Mouse (Mus musculus) cortical plate, adult 2 months (tissue): Measurements from ENCODE around the gene Fam160b1.

Experiments
- CTCF ChIP-seq: fragments of 200-500 bp; IDR thresholded peaks from 2 replicates; pipeline ENCODE4 v1.5.1; 2011; ENCODE audit warnings: mild to moderate bottlenecking, control low read depth, low read length; ENCODE audit not compliant: insufficient read depth; ENCODE audit errors: extremely low read depth
- POLR2A ChIP-seq: fragments of 200-500 bp; IDR thresholded peaks from 2 replicates; pipeline ENCODE4 v1.6.1; 2011; ENCODE audit warnings: mild to moderate bottlenecking, low read length, control low read depth; ENCODE audit not compliant: insufficient read depth; ENCODE audit errors: extremely low read depth

GRCm38 (mm10) chr19:57321839-57322238, 38.6 kb upstream of the Fam160b1 start:
- no peak for TF ChIP-seq POLR2A
- TF ChIP-seq CTCF: no peak
